Mouse (Mus musculus) thymus, adult 2 months (tissue): ENCODE results near the gene Mthfsd.
A peak's percentile ranks its signal among the peaks of the same experiment; 100 is the strongest.

Experiments used
- CTCF ChIP-seq: fragments of 200-500 bp; IDR thresholded peaks from 2 replicates; pipeline ENCODE4 v1.5.1; 2012; ENCODE audit warnings: mild to moderate bottlenecking, control low read depth, low read length, moderate library complexity, borderline replicate concordance; ENCODE audit not compliant: control insufficient read depth, poor library complexity, insufficient read depth; ENCODE audit errors: extremely low read depth
- POLR2A ChIP-seq: fragments of 200-500 bp; IDR thresholded peaks from 2 replicates; pipeline ENCODE4 v1.6.1; 2012; ENCODE audit warnings: mild to moderate bottlenecking, low read length, control low read depth, moderate library complexity; ENCODE audit not compliant: control insufficient read depth, poor library complexity, insufficient read depth; ENCODE audit errors: extremely low read depth

DNA sequence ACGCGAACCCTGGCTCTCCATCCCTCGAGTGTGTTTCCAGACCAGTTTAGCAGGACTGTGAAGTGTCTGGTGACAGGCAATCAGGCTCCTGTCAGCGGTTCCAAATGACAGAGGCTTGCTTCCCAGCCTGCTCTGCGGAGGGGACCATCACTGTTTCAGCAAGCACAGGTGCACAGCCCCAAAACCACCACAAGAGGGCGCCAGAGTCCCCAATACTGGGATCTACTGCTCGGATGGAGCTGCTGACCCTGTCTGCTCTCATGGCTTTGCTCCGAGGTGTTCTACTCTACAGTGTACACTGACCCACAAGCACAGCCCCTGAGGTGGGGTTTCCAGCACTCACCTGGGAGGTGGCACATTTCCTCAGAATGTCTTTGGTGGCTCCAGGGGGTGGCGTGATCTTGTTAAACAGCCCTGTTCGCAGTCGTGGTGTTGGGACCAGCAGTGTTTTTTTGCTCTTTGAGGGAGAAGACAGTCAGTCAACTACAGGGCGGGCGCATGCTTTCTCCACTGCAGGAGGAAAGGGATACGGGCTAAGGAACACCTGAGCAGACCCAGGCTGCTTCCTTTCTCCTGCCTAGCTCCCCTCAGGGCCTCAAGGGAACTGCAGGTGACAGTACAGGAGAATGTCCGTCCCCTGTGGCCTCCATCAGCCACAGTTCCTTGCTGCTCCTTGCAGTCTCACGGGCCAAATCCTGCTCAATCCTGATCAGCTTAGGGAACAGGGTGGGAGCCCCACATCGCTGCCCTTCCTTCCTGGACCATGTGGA lies 4.0 kb downstream of the Mthfsd start:
- TF ChIP-seq CTCF (peak; percentile 96), POLR2A (no peak)
